Mouse (Mus musculus) urinary bladder, postnatal 14 days (tissue): ENCODE measurements at regions not wholly inside any gene's neighbourhood (a gene's known extent, or its start where the extent isn't known, plus 50 kb on each side); places are given as distances from the start of the nearest gene placed in this dataset.

Experiments
- DNase-seq: peaks from one replicate; pipeline ENCODE4 v3.0.0; 2021; ENCODE audit warnings: low spot score

DNA sequence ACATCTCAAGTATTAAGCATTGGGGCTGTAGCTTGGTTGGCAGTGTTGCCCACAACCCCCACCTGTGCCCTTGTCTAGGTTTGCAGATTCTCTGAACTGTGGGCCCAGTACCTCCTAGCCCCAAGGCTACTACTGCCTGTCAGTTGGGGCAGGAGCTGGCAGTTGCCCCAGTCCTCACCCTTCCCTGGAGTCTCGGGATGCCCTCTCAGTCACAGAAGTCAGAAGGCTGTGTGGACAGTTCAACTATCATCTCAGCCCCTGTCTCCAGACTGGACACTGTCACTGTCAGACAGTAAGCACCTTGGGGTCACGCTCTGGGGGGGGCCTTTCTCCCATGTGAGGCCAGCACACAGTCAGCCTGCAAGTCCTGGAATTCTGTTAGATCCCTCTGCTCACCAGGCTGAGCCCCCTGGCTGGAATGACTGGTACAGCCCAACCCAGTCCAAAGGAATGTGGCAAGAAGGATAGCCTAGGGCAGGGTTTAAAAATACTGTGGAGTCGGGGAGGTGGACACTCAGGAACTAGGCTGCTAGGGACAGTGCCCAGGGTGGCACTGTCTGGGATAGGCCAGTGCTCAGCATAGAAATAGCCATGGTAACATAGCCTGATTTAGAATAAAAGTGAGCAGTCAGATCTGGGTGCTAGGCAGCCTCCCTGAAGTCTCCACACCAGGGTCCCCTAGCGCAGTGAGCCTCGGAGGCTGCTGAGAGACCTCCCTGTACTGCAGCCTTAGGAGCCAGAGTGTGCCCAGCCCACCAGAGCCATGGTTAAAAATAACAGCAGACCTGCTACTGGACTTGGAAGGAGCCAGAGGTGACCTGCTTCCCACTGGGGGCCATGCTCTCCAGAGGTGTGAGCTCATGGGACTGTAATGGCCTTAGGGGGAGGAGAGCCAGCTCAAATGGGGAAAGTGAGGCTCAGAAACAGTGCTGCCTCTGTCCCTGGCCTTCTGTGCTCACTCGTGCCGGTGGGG is 83.1 kb upstream of the Ptpn1 start:
- no peak for DNase-seq

DNA sequence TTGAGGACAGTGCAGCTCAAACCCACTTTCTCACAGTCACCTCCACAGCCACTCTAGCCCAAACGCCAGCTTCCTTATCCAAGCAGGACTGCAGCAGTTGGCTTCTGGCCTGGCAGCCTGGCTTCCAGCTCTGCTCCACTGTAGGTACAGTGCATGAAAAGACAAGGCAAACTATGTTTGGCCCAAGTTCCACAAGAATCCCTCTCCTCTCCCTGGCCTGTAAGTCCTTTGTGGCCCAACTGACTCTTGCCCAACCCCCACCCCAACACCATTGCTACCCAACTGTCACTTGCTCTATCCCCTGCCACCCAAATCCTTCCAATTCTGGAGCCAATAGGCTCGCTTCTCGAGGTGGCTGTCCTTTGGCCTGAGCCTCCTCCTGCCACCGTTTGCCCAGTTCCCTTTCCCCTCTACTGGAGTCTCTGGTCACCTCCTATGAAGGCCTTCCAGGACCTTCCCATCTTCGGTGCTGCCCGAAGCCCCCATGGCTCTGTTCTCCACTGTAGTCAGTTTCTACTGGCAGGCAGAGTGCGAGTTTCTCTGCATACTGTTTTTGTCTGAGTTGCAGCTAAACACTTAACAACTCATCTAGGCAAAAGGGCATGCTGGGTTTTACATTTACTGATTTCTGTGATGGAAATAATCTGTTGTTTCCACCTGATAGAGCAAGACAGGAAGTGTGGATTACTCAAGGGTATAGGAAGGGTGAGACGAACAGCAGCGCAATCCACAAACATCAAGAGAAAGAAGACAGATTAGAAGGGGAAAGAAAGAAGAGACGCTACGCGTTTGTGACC is 84.4 kb upstream of the Ptpn1 start:
- DNase-seq = no peak

DNA sequence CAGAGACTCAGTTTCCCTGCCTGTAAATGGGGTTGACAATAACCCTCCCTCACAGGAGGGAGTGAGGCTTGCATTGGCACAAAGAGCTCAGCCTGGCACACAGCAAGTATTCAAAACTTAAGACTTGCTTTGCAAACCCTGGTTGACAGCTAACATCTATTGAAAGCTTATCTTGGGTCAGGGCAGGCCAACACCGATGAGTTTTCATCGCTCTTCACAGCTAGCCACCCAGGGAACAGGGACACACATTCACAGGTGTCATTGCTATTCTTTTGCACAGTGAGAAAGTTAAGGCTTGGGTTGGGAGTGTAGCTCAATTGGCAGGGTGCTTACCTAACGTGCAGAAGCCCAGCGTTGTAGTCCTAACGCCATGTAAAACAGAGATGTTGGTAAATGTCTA is 86.5 kb upstream of the Ptpn1 start:
- DNase-seq = no peak

DNA sequence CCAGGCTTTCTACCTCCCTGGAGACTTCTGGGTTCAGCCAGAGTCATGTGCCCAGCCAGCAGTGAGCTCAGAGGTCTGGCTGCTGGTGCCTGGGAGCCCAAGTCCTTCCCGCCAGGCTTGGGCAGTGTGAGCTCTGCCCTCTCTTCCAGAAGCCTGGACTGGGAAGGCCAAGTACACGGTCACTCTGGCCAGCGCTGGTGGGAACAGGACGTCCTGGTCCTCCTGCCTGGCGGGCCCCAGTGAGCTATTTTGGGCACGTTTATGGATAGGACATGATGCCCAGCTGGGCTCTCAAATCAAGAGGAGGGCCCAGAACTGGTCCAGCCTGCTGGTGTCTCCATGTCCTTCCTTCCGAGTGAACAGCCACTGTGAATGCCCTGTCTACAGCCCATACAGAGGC is 87.3 kb upstream of the Ptpn1 start:
- DNase-seq = peak; percentile 50

DNA sequence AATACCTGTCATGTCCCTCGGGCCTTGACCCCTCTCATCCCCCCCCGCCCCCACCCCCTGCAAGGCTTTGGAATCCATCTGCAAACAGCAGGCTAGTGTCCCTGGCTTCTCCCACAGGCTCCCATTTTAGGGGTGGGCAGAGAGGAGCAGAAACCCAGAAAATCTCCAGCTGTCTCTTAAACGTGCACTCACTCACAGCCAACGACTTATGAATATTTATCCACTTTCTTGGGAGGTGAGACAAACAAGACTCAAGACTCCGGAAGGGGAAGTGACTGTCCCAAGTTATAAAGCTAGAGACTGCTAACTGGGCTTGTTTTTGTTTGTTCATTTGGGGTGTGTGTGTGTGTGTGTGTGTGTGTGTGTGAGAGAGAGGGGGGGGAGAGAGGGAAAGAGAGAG is 87.9 kb upstream of the Ptpn1 start:
- DNase-seq = no peak

DNA sequence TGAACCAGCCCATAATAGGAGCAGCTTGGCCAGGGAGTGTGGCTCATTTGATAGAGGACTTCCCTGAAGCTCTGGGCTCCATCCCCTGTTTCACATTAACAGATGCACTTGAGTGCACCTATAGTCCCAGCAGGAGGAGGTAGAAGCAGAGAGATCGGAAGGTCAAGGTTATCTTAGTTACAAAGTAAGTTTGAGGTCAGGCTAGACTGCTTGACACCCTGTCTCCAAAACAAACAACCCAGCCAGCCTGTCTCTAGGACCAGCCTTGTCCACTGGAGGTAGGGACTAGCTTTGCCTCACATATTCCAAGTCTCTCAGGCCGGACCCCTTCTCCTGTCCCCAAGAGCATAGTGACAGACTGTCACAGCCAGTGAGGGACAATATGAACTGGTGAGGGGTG is 88.9 kb upstream of the Ptpn1 start:
- DNase-seq = no peak

DNA sequence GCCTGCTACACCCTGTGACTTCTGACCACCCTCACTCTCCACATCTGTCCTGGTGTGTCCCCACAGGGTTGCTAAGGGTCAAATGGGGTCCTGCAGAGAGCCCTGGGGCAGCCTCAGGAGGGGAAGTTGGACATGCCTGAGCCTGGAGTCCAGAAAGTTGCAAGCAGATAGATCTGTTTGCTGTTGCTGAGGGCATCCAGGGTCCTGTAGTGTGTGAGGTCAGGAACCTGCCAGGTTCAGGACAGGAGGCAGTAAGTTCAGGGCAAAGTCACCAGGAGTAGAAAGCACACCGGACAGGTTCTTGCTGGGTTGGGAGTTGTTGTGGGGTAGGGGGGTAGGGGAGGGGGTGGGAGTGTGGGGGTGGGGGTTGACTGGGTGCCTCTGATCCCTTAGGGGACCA is 89.4 kb upstream of the Ptpn1 start:
- no peak for DNase-seq

DNA sequence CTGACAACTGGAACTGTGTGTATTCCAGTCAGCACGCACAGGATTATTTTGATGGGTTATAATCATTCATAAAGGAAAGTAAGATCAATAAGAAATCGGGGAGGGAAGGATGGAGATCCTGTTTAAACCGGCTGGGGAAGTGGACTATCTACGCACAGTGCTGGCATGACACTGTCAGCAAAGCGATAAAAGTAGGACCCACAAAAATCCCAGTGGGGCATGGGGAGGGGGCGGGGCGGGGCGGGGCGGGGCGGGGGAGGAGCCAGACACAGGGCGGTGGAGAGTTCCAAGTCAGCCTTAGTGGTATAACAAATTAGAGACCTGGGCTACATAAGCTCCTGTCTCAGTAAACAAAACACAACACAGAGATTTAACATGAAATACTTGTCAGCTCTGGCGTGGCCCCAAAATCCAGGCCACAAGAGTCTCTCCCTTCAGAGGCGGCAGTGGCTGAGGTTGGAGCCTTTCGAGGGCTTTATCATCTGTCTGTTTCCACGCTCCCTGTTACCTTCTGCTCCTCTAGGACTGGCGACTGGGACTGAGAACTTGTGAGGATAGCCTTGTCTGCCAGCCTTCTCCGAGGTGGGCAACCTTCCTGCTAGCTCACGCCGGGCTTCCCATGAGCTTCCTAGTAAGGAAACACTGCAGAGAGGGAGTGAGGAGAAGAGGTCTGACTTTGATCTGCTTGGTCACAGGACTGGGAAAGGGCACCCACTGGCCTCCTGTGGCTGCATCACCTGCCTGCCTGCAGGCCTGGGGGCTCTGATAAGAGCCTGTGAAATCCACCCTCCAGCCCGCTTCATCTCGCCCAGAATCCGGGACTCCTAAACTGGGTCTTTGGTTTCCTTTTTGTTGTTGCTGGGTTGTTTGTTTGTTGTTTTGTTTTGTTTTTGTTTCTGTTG is 90.3 kb upstream of the Ptpn1 start:
- no peak for DNase-seq

DNA sequence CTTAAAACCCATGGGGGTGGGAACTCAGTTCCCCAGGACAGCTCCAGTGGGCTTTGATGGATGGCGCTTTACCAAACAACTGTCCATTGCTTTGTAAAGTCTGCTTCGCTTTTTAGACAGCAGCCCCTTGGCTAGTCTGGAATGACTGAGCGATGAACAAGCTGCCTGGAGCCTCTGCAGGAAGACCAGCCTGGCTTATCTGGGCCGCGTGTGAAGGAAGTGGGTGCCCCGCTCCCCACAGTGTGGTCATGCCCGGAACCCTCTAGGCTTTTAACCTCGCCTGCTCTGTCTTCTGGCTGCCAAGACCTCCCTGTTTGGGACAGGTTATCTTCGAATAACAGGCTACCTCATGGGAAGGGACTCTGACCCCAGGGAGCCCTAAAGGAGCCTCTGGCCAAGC is 91.5 kb upstream of the Ptpn1 start:
- DNase-seq = no peak

DNA sequence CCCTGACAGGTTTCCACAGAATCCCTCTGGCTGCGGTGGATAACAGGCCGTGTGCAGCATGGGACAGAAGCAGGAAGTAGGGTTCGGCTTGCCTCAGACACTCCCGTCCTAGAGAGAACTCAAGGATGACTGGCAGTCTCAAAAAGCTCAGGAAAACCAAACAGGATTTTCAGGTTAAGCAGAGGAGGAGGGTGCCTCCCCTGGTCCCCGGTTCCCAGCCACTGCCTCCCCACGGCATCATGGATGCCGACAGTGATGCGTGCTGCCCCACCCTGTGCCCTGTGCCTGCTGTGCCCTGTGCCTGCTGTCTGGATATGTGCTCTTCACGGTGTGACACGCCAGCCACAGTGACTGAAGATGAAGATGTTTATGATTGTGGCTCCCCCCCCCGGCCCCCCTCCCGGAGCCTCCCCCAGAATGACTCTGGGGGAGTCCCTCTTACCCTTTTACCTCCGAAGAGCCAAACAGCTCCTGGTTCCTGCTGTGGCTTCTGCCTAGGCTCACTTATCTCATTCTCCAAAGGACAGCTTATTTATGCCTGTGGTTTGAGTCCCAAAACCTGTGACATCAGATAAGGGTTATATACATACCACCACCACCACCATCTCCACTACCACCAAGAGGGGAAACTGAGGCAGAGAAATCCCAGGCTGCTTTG is 92.4 kb upstream of the Ptpn1 start:
- DNase-seq = peak; percentile 47

DNA sequence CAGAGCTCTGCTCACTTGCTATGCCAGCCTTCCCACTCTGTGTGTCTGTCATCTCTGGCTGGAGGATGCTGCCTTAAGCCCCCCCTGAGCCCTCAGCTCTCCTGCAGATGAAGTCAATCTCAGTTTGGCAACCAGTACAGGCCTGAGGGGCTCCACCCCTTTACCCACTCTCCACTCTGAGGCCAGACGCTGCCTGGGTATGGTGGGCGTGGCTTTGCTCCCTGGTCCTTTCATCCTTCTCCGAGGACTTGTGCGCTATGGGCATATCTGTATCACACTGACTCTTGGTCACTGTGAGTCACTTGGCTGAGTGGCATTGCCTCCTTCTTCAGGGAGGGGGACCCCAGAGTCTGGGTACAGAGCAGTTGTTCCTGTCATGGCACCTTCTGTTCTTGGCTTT is 94.3 kb upstream of the Ptpn1 start:
- DNase-seq = peak; percentile 44

DNA sequence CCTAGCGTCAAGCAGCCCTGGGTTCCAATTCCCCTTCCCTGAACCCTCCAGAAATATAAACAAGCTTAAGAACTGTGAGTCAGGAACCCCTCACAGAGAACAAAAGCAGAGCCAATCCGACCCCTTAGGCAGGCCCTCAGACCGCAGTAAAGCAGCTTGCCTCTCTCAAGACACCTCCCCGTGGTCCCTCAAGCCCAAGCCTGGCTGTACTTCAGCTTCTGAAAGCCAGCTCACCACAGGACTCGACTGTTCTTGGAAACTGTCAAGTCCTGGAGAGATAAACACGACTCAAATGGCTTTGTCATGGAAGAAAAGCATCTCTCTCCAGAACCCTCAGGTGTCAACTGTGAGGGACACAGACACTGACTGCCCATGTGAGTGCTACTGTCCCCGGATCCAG is 95.2 kb upstream of the Ptpn1 start:
- DNase-seq = no peak

DNA sequence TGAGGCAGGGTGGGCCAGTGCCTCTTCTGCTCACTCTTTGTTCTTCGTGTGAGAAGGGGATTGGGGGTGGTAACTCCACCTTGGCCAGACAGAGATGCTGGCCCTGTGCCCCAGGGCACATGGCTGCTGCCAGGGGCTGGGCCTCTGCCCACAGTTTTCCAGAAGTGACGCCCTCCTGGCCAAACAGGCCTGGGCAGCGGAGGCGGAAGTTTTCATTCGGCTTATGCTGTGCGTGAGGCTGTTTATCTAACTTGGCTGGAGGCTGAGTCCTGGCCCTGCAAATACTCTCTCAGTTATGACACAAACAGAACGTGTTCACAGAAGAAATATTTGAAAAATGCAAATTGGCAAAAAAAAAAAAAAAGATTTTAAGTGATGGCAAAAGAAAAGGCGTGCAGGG is 97.3 kb upstream of the Ptpn1 start:
- peak; percentile 88 for DNase-seq

DNA sequence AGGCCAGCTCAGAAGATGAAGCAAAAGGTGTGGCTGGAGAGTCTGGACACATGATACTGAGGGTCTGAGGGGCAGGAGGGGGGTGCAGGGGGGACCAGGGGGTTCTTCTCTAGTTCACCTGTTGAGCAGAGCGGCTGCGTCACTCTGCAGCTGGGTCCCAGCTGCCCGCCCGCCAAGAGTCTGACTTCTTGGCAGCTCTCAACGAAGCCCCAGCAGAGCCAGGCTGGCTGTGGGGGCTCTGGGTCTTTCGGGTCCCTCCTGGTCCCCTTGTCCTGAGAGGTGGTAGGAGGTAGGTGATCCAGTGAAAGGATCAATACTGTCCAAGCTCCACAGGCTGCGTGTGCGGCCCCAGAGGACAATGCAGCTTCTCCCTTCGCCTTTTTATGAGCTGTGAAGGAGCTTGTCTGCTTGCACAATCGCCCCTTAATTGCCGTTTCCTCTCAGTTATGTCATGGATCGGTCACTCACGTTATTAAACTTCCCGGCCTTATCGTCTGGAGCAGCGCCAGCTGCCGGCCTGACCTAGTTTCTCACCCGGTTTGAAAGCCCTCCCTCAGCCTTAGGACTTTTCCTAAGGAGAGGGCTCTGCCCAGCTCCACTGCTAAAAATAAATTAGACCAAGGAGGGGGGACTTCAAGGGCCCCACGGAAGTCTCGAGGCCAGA is 98.4 kb upstream of the Ptpn1 start:
- DNase-seq = peak; percentile 89

DNA sequence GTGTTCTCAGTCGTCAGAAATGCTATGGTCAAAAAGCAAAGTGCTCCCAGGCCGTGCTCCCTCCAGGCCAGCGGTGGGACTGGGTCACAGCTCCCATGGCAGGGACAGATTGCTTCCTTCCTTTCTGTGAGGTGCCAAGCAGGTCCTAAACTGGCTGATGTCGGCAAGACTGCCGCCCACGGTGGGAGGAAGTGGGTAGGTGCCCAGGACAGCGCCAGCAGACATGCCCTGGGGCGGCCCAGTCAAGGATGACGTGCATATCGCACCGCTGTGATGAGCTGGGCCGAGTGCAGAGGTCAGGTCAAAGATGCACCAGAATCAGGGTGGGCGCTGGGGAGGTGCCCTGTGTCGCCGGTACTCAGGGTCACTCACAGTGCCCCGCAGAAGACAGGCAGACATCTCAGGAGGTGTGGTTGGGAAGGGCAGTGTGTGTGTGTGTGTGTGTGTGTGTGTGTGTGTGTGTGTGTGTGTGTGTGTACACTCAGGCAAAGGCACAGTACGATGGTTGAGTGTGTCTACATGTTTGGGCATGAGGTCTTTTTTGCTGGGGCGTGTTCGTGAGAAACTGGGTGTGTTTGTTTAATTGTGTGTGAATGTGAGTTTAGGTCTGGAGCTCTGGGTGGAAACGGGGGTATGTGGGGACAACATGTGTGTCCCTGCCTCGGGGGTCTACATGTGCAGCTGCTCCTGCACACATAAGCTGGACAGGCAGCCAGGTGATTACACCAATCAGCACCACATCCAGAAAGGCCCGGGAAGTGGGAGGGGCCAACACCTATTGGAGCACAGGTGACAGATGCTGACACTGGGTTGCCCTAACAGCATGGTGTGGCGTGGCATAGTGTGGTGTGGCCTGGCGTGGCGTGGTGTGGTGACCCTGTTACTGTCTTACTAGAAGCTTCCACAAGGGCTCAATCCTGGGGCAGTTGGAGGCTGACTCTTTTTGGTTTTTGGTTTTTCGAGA is 100.5 kb upstream of the Ptpn1 start:
- DNase-seq = peak; percentile 62

DNA sequence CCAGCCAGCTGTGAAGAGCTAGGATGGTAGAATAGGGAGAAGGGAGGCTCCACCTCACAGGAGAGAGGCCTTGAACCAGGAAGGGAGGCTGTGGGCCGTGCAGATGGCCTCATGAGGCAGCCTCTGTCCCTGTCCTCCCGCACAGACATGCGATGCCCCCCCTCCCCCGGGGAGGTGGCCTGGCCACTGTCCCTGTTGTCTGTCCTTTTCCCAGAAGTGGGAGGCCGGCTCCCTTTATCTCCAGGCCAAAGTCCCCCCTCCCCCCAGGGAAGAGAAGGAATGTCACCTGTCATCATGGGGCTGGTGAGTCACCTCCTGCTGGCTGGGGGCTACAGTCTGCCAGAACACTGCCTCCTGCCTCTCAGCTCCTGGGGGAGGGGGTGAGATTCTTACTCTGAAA is 103.6 kb upstream of the Ptpn1 start:
- DNase-seq = peak; percentile 44

DNA sequence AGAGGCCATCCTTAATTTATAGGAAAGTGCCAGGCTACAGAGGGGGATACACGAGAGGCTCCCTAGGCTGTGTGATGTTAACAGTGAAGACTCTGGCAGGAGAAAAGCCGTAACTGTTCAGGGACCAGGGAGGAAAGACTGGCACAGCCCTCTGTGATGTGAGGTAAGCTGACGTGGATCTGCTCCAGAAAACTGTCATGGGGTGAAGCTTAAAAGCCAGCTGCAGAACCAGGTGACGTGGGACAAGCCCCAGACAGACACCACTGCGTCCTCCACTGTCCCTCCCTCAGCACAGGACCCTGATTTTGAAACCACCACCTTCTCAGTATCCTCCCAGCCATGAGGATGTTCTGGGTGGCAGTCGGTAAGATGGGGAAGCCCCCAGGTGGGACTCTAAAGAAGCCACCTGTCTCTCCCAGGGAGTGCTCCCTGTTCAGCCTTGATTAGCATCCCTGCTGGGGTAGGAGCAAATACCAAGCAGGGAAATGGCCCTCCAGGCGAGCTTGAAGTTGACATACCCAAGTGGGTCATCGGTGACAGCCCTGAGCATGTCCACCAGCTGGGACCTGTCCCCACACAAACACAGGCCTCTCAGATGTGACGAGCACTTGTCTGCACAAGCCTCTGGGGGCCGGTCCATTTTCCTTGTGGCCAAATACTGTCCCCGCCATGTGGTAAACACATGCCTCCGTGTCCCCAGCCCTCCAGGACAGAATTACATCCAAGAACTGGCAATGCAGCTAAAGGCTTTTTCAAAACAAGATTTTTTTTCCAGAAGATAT is 104.7 kb upstream of the Ptpn1 start:
- peak; percentile 72 for DNase-seq

DNA sequence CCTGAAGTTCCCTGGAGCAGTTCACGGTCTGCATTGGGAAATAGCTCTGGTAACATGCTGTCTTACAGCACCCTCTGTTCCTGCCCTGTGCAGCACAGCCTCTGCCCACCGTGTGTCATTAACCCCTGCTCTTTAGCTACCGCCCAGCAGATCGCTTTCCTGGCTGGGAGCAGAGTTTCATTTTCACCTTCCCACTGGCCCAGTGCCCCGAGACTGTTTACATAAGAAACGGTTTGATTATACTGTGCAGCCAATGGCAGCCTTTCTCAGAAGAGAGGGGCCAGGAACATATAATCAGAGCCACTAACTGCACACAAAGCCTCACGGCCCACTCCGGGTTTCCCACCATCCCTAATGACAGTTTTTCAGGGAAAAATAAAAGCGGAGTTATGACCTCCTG is 108.3 kb upstream of the Ptpn1 start:
- DNase-seq = peak; percentile 74

DNA sequence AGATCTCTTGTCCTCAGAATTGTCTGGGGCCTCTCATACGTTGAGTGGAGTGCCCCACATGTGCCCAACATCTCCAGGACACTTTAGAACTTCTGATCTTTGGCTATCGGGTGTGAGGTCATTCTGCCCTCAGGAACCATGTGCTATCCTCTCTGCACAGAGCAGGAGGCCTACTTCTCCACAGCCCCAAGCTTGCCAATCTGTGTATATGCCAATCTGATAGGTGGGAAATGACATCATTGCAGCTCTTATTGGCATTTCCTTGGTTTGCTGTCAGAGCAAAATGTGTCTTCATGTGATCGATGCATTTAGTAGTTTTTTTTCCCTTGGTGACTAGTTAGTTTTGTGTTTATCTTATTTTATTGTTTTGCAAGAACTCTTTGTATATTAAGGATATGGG is 108.8 kb upstream of the Ptpn1 start:
- DNase-seq = no peak
